Mouse (Mus musculus) heart, adult 2 months (tissue): ENCODE measurements at regions not wholly inside any gene's neighbourhood (a gene's known extent, or its start where the extent isn't known, plus 50 kb on each side); places are given as distances from the start of the nearest gene placed in this dataset.

Experiments
- CTCF ChIP-seq: fragments of 200-600 bp; IDR thresholded peaks from 2 replicates; pipeline ENCODE4 v1.8.1; 2022; ENCODE audit warnings: antibody characterized with exemption, mild to moderate bottlenecking, moderate library complexity
- EP300 ChIP-seq: fragments of 200-500 bp; IDR thresholded peaks from 2 replicates; pipeline ENCODE4 v1.6.1; 2011; ENCODE audit warnings: low read depth, low read length, control low read depth; ENCODE audit not compliant: insufficient read depth
- POLR2A ChIP-seq: fragments of 200-500 bp; IDR thresholded peaks from 2 replicates; pipeline ENCODE4 v1.6.1; 2011; ENCODE audit warnings: mild to moderate bottlenecking, low read depth, low read length, control low read depth; ENCODE audit not compliant: insufficient read depth

DNA sequence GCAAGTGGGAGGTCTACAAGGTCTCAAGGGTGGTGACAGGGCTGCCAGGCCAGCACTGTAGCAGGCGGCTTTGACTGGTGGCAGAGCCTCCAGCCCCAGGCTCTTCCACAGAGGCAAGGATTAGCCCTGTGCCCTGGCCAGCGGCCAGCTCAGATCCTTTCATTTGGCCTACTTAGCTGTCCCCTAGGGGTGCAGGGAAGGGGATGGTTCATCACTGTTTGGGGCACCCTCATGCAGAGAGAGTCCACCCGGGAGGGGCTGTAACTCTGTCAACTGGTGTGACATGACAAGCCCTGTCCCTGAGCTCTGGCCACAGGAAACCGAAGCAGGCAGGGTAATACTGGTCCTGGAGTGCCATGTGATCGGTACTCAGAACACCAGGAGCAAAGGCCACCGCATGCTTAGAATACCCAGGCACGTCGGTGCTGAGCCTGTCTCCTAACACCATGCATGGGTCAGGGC is 378.4 kb downstream of the Zfp536 start:
- TF ChIP-seq POLR2A (no peak), CTCF (no peak), EP300 (no peak)
